Mouse (Mus musculus): ENCODE data around the gene Caprin2.
"Not testable (repeated sequence)": the region's sequence is repeated elsewhere in the genome, so short reads cannot be mapped to it uniquely, and the experiment has no call there.

The Caprin2 gene

GRCm38 (mm10) chr6:148895773-148896506 is at the start of gene Caprin2:
Caprin2 (minus strand) TSS chr6:148896237.
- peak; percentile 98 for DNase-seq

- DNase-seq = peak; percentile 75
Observed at GRCm38 (mm10) chr6:148944767-148945508, 48.9 kb upstream of the Caprin2 start.

- no peak for DNase-seq
Observed at GRCm38 (mm10) chr6:148944344-148944766, 48.3 kb upstream of the Caprin2 start.

GRCm38 (mm10) chr6:148943695-148944094 is 47.7 kb upstream of the Caprin2 start:
- DNase-seq = no peak

GRCm38 (mm10) chr6:148942406-148942805 is 46.4 kb upstream of the Caprin2 start:
- no peak for DNase-seq

GRCm38 (mm10) chr6:148941880-148942279 is 45.8 kb upstream of the Caprin2 start:
- DNase-seq = no peak

GRCm38 (mm10) chr6:148940383-148940782 is 44.3 kb upstream of the Caprin2 start:
- peak; percentile 57 for DNase-seq

GRCm38 (mm10) chr6:148937693-148938092 is 41.7 kb upstream of the Caprin2 start:
- no peak for DNase-seq

- DNase-seq = no peak
Observed at GRCm38 (mm10) chr6:148934961-148935590, 39.0 kb upstream of the Caprin2 start.

GRCm38 (mm10) chr6:148931281-148931680 is 35.2 kb upstream of the Caprin2 start:
- peak; percentile 74 for DNase-seq

GRCm38 (mm10) chr6:148918841-148919398 is 22.9 kb upstream of the Caprin2 start:
- DNase-seq = no peak

GRCm38 (mm10) chr6:148917672-148918071 is 21.6 kb upstream of the Caprin2 start:
- no peak for DNase-seq

GRCm38 (mm10) chr6:148916817-148917216 is 20.8 kb upstream of the Caprin2 start:
- peak; percentile 69 for DNase-seq

- DNase-seq = peak; percentile 55
Observed at GRCm38 (mm10) chr6:148913938-148914337, 17.9 kb upstream of the Caprin2 start.

GRCm38 (mm10) chr6:148911906-148912305 is 15.9 kb upstream of the Caprin2 start:
- not testable (repeated sequence) for DNase-seq

GRCm38 (mm10) chr6:148906958-148907357 is 10.9 kb upstream of the Caprin2 start:
- no peak for DNase-seq

GRCm38 (mm10) chr6:148902728-148903127 is 6.7 kb upstream of the Caprin2 start:
- DNase-seq = no peak

GRCm38 (mm10) chr6:148896507-148896851 is 442 bp upstream of the Caprin2 start:
- no peak for DNase-seq

GRCm38 (mm10) chr6:148894888-148895772 is 907 bp downstream of the Caprin2 start:
- peak; percentile 18 for DNase-seq

- no peak for DNase-seq
Observed at GRCm38 (mm10) chr6:148873911-148874310, 22.1 kb downstream of the Caprin2 start.

GRCm38 (mm10) chr6:148845629-148846028 is 50.4 kb downstream of the Caprin2 start:
- DNase-seq = no peak

- no peak for DNase-seq
Observed at GRCm38 (mm10) chr6:148841760-148842159, 54.3 kb downstream of the Caprin2 start.
